Mouse (Mus musculus): Measurements from ENCODE around the gene Frat1.

GRCm38 (mm10) chr19:41816410-41816809 lies 13.4 kb upstream of the Frat1 start:
- TF ChIP-seq CTCF (IDR thresholded peaks at IDR 0.05; ENCODE audit: borderline replicate concordance, extremely low read depth, insufficient read depth, insufficient read length) (no peak), POLR2A (IDR thresholded peaks at IDR 0.05; ENCODE audit: borderline replicate concordance, extremely low read depth, insufficient read depth, insufficient read length, poor library complexity, severe bottlenecking) (no peak)

All from brain, embryonic 14.5 days (tissue).